Mouse (Mus musculus): ENCODE measurements around the gene Slc39a7. TPM values are rescaled to one million over a fixed set of nuclear protein-coding genes. Genes with fewer than 3 reads are reported as not detected.

The Slc39a7 gene
- polyA plus RNA-seq, 1 experiment from 2014 or later = 108 TPM

GRCm38 (mm10) chr17:33979512-33980050 lies 51.9 kb downstream of the Slc39a7 start:
- H3K4me2 ChIP-seq (ENCODE audit: low read depth, low read length) = no peak overlapping the region
- ATAC-seq (replicated peaks; ENCODE audit: extremely low read depth, insufficient read depth, low FRiP score) = no peak
- peaks cover 16% of the 10 kb centered on the region for H3K4me1 ChIP-seq (ENCODE audit: control insufficient read depth, insufficient read depth, low read length)
- 52% methylated on average over 6 of the region's 6 CpGs for WGBS
- H3K9me3 ChIP-seq (replicated peaks; ENCODE audit: control insufficient read depth, low read length) = no peaks in the 10 kb centered on the region
- H3K27me3 ChIP-seq (ENCODE audit: control insufficient read depth, insufficient read depth, low read length) = peaks cover 36% of the 10 kb centered on the region
- no peak overlapping the region for H3K9ac ChIP-seq (ENCODE audit: low read length)
- no peaks in the 10 kb centered on the region for H3K36me3 ChIP-seq (ENCODE audit: control insufficient read depth, insufficient read depth)
- H3K27ac ChIP-seq (ENCODE audit: low read length) = no peak overlapping the region
- no peak overlapping the region for H3K4me3 ChIP-seq (ENCODE audit: low read length)

GRCm38 (mm10) chr17:33978631-33979031 lies 52.9 kb downstream of the Slc39a7 start:
- Histone ChIP-seq H3K27ac (ENCODE audit: low read length) (no peak overlapping the region), H3K4me3 (ENCODE audit: low read length) (peak overlapping the region; percentile 52), H3K27me3 (ENCODE audit: control insufficient read depth, insufficient read depth, low read length) (peaks cover 38% of the 10 kb centered on the region), H3K36me3 (ENCODE audit: control insufficient read depth, insufficient read depth) (no peaks in the 10 kb centered on the region), H3K4me2 (ENCODE audit: low read depth, low read length) (peak overlapping the region; percentile 64), H3K9ac (ENCODE audit: low read length) (peak overlapping the region; percentile 34), H3K9me3 (replicated peaks; ENCODE audit: control insufficient read depth, low read length) (no peaks in the 10 kb centered on the region), H3K4me1 (ENCODE audit: control insufficient read depth, insufficient read depth, low read length) (peaks cover 16% of the 10 kb centered on the region)
- under 1% methylated on average over 17 of the region's 17 CpGs for WGBS
- 0 out of 2 replicates have a peak, but pooled peaks have one; percentile 10 for ATAC-seq (replicated peaks; ENCODE audit: extremely low read depth, insufficient read depth, low FRiP score)

MicroRNA genes within 50 kb of the gene (microRNA counts, 519-probe panel; counts per million panel counts)
- 1,226 counts per million, percentile 6 among the panel's probes with 10 or more counts for microRNA mmu-miR-219

Small RNAs within 50 kb of the gene (microRNA-seq; reads per million reads assigned to microRNA genes)
- not detected for gene Mir219a-1
- not detected for gene Mir219c

Other genes with a start within 250 kb of the Slc39a7 start
- 16.4 and 20.5 TPM in 2 replicates for gene Angptl4, start 249.9 kb downstream of the Slc39a7 start, polyA plus RNA-seq (2015; fragmentation: Nextera tagmentation; extraction: Ambion mirVana)
- 48.5 and 58.7 TPM in 2 replicates for gene Kank3, start 221.2 kb downstream of the Slc39a7 start, polyA plus RNA-seq (2015; fragmentation: Nextera tagmentation; extraction: Ambion mirVana)
- 388 and 436 TPM in 2 replicates for gene Rps28, start 207.1 kb downstream of the Slc39a7 start, polyA plus RNA-seq (2015; fragmentation: Nextera tagmentation; extraction: Ambion mirVana)
- 535 and 549 TPM in 2 replicates for gene Ndufa7, start 207.1 kb downstream of the Slc39a7 start, polyA plus RNA-seq (2015; fragmentation: Nextera tagmentation; extraction: Ambion mirVana)
- 37.6 and 41.9 TPM in 2 replicates for gene Cd320, start 188.6 kb downstream of the Slc39a7 start, polyA plus RNA-seq (2015; fragmentation: Nextera tagmentation; extraction: Ambion mirVana)
- gene Gm7029, start 157.8 kb downstream of the Slc39a7 start, polyA plus RNA-seq (2015; fragmentation: Nextera tagmentation; extraction: Ambion mirVana) = not detected in 2 replicates
- gene Kifc1, start 141.0 kb downstream of the Slc39a7 start, polyA plus RNA-seq (2015; fragmentation: Nextera tagmentation; extraction: Ambion mirVana) = 7.8 and 8.3 TPM in 2 replicates
- gene Platr17, start 126.5 kb downstream of the Slc39a7 start, polyA plus RNA-seq (2015; fragmentation: Nextera tagmentation; extraction: Ambion mirVana) = 0.30 TPM in 1 of 2 replicates, not detected in the other
- 34.8 and 39.4 TPM in 2 replicates for gene Daxx, start 122.3 kb downstream of the Slc39a7 start, polyA plus RNA-seq (2015; fragmentation: Nextera tagmentation; extraction: Ambion mirVana)
- 56.1 and 64.3 TPM in 2 replicates for gene Tapbp, start 115.8 kb downstream of the Slc39a7 start, polyA plus RNA-seq (2015; fragmentation: Nextera tagmentation; extraction: Ambion mirVana)
- 12.8 and 14.0 TPM in 2 replicates for gene Zbtb22, start 115.8 kb downstream of the Slc39a7 start, polyA plus RNA-seq (2015; fragmentation: Nextera tagmentation; extraction: Ambion mirVana)
- gene Rgl2, start 102.1 kb downstream of the Slc39a7 start, polyA plus RNA-seq (2015; fragmentation: Nextera tagmentation; extraction: Ambion mirVana) = 40.8 and 42.9 TPM in 2 replicates
- 125 and 133 TPM in 2 replicates for gene Pfdn6, start 91.3 kb downstream of the Slc39a7 start, polyA plus RNA-seq (2015; fragmentation: Nextera tagmentation; extraction: Ambion mirVana)
- 19.3 and 20.5 TPM in 2 replicates for gene Wdr46, start 91.0 kb downstream of the Slc39a7 start, polyA plus RNA-seq (2015; fragmentation: Nextera tagmentation; extraction: Ambion mirVana)
- gene B3galt4, start 80.2 kb downstream of the Slc39a7 start, polyA plus RNA-seq (2015; fragmentation: Nextera tagmentation; extraction: Ambion mirVana) = 5.7 and 5.8 TPM in 2 replicates
- 39.7 and 42.5 TPM in 2 replicates for gene Vps52, start 75.9 kb downstream of the Slc39a7 start, polyA plus RNA-seq (2015; fragmentation: Nextera tagmentation; extraction: Ambion mirVana)
- gene Rps18, start 75.7 kb downstream of the Slc39a7 start, polyA plus RNA-seq (2015; fragmentation: Nextera tagmentation; extraction: Ambion mirVana) = 873 and 901 TPM in 2 replicates
- 66.0 and 100 TPM in 2 replicates for gene H2-K1, start 31.3 kb downstream of the Slc39a7 start, polyA plus RNA-seq (2015; fragmentation: Nextera tagmentation; extraction: Ambion mirVana)
- 13.0 and 13.7 TPM in 2 replicates for gene Ring1, start 7.0 kb downstream of the Slc39a7 start, polyA plus RNA-seq (2015; fragmentation: Nextera tagmentation; extraction: Ambion mirVana)
- gene H2-Ke6, start 3.6 kb downstream of the Slc39a7 start, polyA plus RNA-seq (2015; fragmentation: Nextera tagmentation; extraction: Ambion mirVana) = 53.0 and 59.1 TPM in 2 replicates
- gene Rxrb, start 130 bp upstream of the Slc39a7 start, polyA plus RNA-seq (2015; fragmentation: Nextera tagmentation; extraction: Ambion mirVana) = 33.7 and 34.5 TPM in 2 replicates
- 1.1 and 1.2 TPM in 2 replicates for gene Col11a2, start 7.8 kb upstream of the Slc39a7 start, polyA plus RNA-seq (2015; fragmentation: Nextera tagmentation; extraction: Ambion mirVana)
- gene H2-Oa, start 60.7 kb upstream of the Slc39a7 start, polyA plus RNA-seq (2015; fragmentation: Nextera tagmentation; extraction: Ambion mirVana) = 0.97 and 3.1 TPM in 2 replicates
- gene H2-DMa, start 87.9 kb upstream of the Slc39a7 start, polyA plus RNA-seq (2015; fragmentation: Nextera tagmentation; extraction: Ambion mirVana) = 10.9 and 13.8 TPM in 2 replicates
- 69.4 and 71.9 TPM in 2 replicates for gene Brd2, start 91.0 kb upstream of the Slc39a7 start, polyA plus RNA-seq (2015; fragmentation: Nextera tagmentation; extraction: Ambion mirVana)
- gene H2-DMb2, start 111.6 kb upstream of the Slc39a7 start, polyA plus RNA-seq (2015; fragmentation: Nextera tagmentation; extraction: Ambion mirVana) = 2.5 and 6.1 TPM in 2 replicates
- gene H2-DMb1, start 121.4 kb upstream of the Slc39a7 start, polyA plus RNA-seq (2015; fragmentation: Nextera tagmentation; extraction: Ambion mirVana) = 2.3 and 4.0 TPM in 2 replicates
- gene Tap1, start 155.9 kb upstream of the Slc39a7 start, polyA plus RNA-seq (2015; fragmentation: Nextera tagmentation; extraction: Ambion mirVana) = 5.7 and 11.1 TPM in 2 replicates
- gene Psmb9, start 156.1 kb upstream of the Slc39a7 start, polyA plus RNA-seq (2015; fragmentation: Nextera tagmentation; extraction: Ambion mirVana) = 15.0 and 32.2 TPM in 2 replicates
- 31.8 and 87.6 TPM in 2 replicates for gene Psmb8, start 166.0 kb upstream of the Slc39a7 start, polyA plus RNA-seq (2015; fragmentation: Nextera tagmentation; extraction: Ambion mirVana)
- gene Tap2, start 171.8 kb upstream of the Slc39a7 start, polyA plus RNA-seq (2015; fragmentation: Nextera tagmentation; extraction: Ambion mirVana) = 10.9 and 21.4 TPM in 2 replicates
- 0.17 and 0.24 TPM in 2 replicates for gene H2-Ob, start 207.2 kb upstream of the Slc39a7 start, polyA plus RNA-seq (2015; fragmentation: Nextera tagmentation; extraction: Ambion mirVana)
- 79.1 and 172 TPM in 2 replicates for gene H2-Ab1, start 226.0 kb upstream of the Slc39a7 start, polyA plus RNA-seq (2015; fragmentation: Nextera tagmentation; extraction: Ambion mirVana)